Mouse (Mus musculus) hematopoietic stem cell, adult 5-6 weeks (primary cell): ENCODE measurements around the gene Flt1. TPM values are rescaled to one million over a fixed set of nuclear protein-coding genes. Genes with fewer than 3 reads are reported as not detected.

Experiments
- ATAC-seq, 2 experiments: fragments of 125-278 bp in 1 of 2; replicated peaks in 1 of 2; 2 replicates each; pipeline ENCODE4 v1.8.0; 2016 to 2017; ENCODE audit warnings: inconsistent platforms in 2 of 2, mild to moderate bottlenecking in 2 of 2, moderate number of reproducible peaks in 2 of 2, low read depth in 1 of 2, moderate TSS enrichment in 1 of 2; ENCODE audit not compliant: low FRiP score in 2 of 2, poor library complexity in 2 of 2, severe bottlenecking in 2 of 2, insufficient read depth in 1 of 2, low TSS enrichment in 1 of 2
- total RNA-seq: library from RNA; stranded (forward); fragments of 172-1452, 232-1000 nt; gene quantifications from 2 replicates; pipeline ENCODE4 v1.2.3, GENCODE M21; 2017

Gene Flt1
- total RNA-seq, 1 experiment from 2014 or later: 0.05 TPM

DNA sequence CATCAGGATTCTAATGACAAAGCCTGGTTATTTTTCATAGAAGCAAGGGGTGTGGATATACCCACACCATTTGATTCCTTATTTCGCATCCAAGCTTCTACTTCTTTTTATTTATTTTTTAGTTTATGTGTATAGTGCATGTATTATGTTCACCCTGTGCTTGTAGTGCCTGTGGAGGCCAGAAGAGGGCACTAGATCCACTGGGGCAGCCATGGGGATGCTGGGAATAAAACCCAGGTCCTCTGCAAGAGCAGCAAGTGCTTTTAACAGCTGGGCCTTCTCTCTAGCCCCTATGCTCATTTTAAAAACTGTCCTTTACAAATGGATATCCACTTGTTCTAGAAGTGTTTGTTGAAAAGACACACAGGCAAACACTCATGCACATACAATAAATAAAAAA lies 33.2 kb downstream of the Flt1 start:
- ATAC-seq: no peak

DNA sequence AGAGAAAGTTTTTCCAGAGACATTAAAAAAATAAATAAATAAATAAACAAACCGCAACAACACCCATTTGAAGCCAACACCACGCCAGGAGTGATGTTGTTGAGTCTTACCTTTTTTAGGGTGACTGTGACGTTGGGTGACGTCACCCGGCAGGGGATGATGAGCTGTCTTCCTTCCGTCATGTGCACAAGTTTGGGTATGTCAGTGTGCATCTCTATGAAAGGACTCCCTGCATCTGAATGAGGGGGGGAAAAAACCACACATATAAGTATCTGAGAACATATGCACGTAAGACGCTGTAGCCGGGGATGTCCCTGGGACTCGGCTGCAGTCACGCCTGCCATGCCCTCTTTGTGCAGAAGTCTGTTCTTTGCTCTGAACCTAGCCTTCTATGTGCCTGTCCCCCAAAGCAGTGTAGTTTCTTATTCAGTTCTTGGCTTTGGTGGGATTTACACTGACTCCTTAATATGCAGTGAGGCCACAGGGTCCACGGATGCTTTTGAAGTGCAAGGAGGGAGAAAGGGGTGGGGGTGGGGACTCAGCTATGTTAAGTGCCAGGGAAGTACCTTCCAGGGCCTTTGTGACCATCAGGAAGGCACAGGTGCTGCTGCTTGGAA lies 42.0 kb downstream of the Flt1 start:
- ATAC-seq: no peak

- ATAC-seq: no peak
These were observed 44.6 kb downstream of the Flt1 start for GRCm38 (mm10) chr5:147681224-147681623.

DNA sequence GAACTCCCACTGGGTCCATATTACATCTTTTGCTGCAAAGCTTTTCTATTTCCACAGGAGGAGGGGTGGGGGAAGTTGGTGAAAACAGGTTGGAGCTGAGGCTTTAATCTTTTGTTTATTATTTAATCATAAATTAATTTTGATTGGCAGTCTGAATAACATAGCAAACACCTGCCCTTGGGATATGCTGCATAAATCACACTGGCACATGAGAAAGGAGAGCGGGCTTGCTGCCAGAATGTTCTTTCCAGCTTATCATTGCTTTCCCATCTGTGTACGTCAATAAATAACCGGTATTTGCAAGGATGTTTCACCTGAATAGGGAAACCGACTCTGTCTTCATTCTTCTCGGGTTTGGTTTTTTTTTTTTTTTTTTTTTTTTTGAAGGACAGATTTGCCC lies 45.1 kb downstream of the Flt1 start:
- no peak for ATAC-seq

DNA sequence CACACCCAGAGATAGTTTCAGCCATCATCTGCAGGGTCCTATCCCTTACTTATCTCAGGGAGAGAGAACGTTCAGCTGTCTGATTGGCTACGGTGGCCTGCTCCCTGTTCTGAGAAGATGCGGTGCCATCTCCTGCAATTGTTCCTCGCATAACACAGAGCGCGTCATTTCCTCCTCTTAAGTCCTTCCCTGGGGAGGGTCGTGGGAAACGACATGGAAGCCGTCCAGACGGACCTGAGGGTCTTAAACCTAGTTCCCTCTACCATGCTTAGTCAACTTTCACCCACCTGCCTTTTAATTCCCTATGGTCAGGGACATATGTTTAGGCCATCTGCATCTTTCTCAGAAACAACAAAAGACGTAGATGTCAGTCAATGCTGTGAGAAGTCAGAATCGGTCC lies 46.5 kb downstream of the Flt1 start:
- no peak for ATAC-seq

DNA sequence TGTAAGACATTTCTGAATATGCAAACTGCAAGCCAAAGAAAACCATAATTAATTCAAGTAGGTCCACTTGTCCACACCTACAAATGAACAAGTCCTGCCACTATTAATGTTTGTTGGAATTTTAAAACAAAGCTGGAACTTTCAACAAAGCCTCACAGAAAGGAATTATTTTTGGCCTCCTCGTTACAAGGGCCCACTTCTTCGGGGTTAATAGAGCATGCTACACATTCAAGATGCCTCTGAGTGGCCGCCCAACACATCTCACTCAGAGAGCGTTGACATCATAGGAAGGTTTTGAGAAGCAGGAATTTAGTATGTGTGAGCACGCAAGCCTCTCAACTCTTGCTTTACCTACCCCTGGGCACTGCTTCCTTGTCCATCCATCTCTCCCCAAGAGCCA lies 50.0 kb downstream of the Flt1 start:
- ATAC-seq: no peak

DNA sequence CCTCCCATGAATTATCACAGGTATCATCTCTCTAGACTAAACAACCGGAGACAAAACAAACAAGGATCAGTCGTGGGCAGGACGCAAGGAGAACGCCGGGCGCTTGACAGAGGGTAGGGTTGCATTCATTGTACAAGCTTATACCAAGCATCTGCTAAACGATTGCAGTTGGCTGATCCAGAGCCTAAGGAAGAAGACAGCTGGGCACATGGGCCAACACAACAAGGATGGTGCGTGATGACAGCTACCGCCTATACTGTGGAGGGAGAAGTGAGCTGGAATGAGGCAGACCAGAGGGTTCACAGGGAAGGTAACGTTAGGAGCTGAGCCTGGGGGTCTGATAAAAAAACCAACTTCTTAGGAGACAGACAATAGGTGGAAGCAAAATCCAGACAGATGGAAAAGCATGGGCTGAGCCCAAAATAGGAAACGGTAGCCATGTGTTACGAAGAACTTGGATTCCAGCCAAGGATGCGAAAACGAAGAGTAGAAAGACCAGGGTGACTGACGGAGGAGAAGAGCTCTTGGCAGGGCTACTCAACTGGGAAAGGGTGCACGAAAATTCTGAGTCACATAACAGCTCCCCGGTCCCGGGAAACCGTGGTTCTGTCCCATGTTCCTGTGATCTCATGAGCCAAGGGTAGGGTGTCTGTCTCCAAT lies 53.9 kb downstream of the Flt1 start:
- ATAC-seq: no peak

- no peak for ATAC-seq
These were observed 57.0 kb downstream of the Flt1 start for GRCm38 (mm10) chr5:147668637-147669344.

DNA sequence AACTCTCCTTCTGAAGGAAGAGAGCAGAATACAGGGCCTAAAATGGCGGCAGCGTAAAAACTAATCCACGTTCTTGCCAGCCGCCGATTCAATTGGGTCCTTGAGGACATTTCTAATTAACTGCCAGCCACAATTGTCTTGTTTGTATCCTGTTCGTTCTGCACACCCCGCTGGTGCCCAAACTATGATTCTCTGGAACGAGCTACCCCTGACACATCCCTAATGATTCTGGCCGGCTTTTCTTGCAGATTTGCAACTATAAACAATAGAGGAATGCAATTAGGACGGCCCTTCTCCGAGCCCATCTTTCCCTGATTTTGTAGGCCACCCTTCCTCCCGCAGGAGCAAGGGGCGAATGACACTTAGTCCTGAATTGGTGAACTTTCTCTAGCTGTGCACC lies 59.9 kb downstream of the Flt1 start:
- no peak for ATAC-seq

GRCm38 (mm10) chr5:147665381-147665780 lies 60.4 kb downstream of the Flt1 start:
- ATAC-seq: no peak

GRCm38 (mm10) chr5:147659909-147660308 lies 65.9 kb downstream of the Flt1 start:
- ATAC-seq: no peak

DNA sequence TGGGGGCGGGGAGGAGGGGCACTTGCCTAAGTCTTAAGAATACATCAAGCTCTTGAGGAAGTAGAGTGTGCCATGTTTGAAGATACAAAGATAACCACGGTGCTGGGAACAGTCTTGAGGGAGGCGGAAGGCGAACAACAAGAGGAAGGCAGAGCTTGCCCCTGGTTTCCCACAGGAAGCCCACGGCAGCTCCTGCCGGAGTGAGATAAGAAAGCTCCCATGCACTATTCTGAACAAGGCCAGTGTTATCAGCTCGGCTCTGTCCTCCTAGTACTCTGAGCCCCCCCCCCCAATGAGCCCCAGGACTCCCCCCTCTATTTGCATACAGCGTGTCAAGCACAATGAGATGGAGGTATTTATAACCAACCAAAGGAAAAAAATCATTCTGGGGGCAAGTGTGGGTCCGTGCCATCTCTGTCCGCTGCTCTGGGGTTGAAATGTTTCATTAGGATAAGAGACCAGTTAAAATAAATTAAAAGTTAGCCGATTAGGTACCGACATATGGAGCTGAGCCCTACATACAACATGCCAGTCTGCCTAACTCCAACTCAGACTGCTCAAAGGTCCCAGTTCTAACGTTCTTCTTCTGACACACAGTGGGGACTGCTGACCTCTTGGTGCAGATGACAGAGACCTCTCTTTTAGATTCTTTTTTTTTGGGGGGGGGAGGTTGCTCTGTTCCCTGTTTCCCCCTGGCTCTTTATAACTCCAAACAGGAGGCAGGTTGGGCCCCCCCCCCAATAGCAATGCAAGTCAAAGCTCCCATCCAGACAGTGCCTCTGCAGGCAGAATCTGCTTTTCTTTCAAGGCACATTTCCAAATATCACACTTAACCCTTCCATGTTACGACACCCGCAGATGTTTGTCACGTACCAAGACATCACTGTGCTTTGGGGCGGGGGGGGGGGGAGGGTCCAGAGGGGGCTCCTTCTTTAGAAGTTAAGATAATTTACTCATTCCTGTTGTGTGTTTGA lies 67.6 kb downstream of the Flt1 start:
- ATAC-seq: peak; percentile 91 to 93

DNA sequence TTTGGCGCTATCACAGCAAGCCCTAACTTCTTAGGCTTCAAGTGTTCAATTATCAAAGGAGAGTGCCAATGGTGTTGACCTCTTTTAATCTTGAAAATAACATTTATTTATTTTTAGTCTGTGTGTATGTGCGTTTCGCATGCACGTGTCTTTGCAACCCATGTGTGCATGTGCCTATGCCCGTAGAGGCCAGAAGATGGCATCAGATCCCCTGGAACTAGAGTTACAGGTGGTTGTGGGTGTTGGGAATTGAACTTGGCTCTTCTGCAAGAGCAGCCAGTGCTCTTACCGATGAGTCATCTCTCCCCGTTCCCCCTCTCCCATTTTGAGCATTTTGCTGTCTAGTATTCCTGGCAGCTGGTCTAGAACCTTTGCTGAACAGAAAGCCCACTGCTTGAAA lies 70.0 kb downstream of the Flt1 start:
- ATAC-seq: no peak

GRCm38 (mm10) chr5:147651233-147651632 lies 74.6 kb downstream of the Flt1 start:
- ATAC-seq: no peak

DNA sequence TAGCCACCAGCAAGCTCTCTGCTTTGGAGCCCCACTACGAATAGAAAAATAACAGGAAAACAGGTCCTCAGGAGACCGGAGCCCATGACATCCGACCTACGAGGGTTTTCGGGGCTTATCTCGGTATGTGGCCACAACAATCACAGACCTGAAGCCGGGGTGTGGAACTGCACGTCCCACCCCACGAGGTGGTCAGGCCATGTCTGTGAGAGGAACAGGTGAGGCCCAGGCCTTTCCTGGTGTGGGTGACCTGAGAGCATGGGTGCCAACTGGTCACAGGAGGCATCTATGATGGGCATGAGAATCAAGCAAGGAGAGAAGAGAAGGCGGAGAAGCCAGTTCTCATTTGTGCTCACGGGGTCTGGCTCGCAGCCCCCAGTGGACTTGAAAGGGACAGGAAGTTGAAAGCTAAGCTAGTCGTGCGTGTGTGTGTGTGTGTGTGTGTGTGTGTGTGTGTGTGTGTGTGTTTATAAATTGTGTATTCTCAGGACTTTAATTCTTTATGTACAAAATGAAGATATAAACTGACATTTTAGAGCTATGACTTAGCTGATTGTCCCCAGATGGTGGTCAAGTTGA lies 79.4 kb downstream of the Flt1 start:
- peak; percentile 17 to 27; a peak in 3 of 4 replicates for ATAC-seq

GRCm38 (mm10) chr5:147645001-147645645 lies 80.7 kb downstream of the Flt1 start:
- ATAC-seq: peak in 1 of 2 experiments; percentile 22; a peak in 1 of 4 replicates

DNA sequence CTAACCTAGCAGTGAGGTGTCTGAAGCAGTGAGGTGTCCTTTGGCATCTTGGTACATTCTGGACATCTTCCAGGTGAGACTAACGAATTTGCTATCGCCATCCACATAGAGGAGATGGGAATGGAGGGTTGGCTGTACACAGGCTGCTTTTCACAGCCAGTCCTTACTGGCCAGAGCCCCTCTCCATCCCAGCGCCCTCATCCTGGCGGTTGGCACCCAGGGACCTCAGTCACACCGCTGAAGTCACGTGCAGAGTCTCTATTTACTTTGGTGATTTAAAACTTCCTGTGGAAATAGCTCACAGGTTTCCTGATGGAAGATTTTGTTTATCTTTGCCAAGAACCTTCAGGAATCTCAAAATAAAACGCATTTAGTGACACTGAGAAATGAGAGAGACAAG lies 84.4 kb downstream of the Flt1 start:
- ATAC-seq: no peak
